Mouse (Mus musculus): Measurements from ENCODE around the gene Scube1. TPM values are rescaled to one million over a fixed set of nuclear protein-coding genes. Genes with fewer than 3 reads are reported as not detected.

Gene Scube1
- polyA plus RNA-seq, 1 experiment from 2014 or later: 18.1 TPM

DNA sequence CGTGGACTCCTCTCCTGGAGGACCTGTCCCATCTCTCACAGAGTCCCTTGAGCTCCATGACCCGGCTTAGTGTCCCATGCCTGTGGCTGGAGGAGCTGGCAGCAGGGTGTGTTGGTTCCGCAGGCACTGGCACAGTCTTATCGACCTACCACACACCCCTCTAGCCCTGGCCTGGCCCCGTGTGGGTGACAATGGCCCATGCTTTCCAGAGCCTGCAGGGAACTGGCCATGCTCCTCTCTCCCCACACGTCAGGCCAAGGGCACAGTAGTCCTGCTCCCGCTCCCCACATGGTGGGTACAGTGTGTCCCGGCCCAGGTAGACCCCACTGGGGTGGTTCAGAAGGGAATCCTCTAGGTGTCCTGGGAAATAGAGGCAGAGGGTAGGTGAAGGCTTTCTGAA lies 118.1 kb downstream of the Scube1 start:
- Histone ChIP-seq H3K9me3 (no peaks in the 10 kb centered on the region), H3K27me3 (no peaks in the 10 kb centered on the region), H3K4me2 (no peak overlapping the region), H3K27ac (replicated peaks) (no peak overlapping the region), H3K4me1 (replicated peaks) (no peaks in the 10 kb centered on the region), H3K36me3 (no peaks in the 10 kb centered on the region), H3K4me3 (no peak overlapping the region), H3K9ac (no peak overlapping the region)
- WGBS: 90% methylated on average over 8 of the region's 8 CpGs
- no peak for ATAC-seq (ENCODE audit: low read depth)

DNA sequence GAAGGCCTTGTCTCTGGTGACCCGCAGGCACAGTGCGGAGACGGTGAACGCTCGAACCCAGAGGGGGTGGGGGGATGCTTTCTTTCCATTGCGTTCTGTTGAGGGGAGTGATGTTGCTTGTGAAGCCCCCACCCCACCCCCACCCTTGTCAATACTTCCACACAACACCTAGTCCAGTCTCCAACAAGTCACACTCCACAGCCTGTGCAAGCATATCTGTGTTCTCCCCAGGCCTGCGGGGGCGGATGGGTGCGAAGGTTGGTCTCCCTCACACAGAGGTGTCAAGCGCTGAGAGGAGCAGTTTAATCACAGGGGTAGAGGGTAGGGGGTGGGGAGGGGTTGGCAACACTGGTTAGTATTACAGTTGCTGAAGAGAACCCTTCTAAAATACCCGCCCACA lies 118.6 kb downstream of the Scube1 start:
- WGBS: 87% methylated on average over 11 of the region's 11 CpGs
- H3K4me2 ChIP-seq: no peak overlapping the region
- no peak overlapping the region for H3K27ac ChIP-seq (replicated peaks)
- H3K4me1 ChIP-seq (replicated peaks): no peaks in the 10 kb centered on the region
- H3K9me3 ChIP-seq: no peaks in the 10 kb centered on the region
- no peak overlapping the region for H3K4me3 ChIP-seq
- H3K36me3 ChIP-seq: no peaks in the 10 kb centered on the region
- ATAC-seq (ENCODE audit: low read depth): no peak
- H3K9ac ChIP-seq: no peak overlapping the region
- no peaks in the 10 kb centered on the region for H3K27me3 ChIP-seq

DNA sequence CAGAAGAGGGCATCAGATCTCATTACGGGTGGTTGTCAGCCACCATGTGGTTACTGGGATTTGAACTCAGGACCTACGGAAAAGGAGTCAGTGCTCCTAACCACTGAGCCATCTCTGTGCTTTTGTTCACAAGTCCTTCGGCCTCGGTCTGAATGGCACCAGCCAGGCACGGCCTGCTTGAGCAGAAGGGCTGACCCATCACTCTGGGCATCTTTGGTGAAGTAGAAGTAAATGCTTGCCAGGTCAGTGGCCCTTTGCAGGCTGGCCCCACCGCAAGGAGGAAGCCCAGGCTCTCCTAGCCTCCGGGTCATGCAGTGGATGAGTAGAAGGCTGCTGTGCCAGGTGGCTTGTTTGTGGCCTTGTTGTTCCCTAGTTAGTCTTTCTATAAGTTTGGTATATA lies 121.4 kb downstream of the Scube1 start:
- H3K4me3 ChIP-seq: no peak overlapping the region
- H3K27me3 ChIP-seq: no peaks in the 10 kb centered on the region
- H3K9ac ChIP-seq: no peak overlapping the region
- H3K4me2 ChIP-seq: no peak overlapping the region
- no peak overlapping the region for H3K27ac ChIP-seq (replicated peaks)
- H3K36me3 ChIP-seq: no peaks in the 10 kb centered on the region
- 96% methylated on average over 7 of the region's 7 CpGs for WGBS
- no peaks in the 10 kb centered on the region for H3K4me1 ChIP-seq (replicated peaks)
- no peak for ATAC-seq (ENCODE audit: low read depth)
- H3K9me3 ChIP-seq: no peaks in the 10 kb centered on the region

DNA sequence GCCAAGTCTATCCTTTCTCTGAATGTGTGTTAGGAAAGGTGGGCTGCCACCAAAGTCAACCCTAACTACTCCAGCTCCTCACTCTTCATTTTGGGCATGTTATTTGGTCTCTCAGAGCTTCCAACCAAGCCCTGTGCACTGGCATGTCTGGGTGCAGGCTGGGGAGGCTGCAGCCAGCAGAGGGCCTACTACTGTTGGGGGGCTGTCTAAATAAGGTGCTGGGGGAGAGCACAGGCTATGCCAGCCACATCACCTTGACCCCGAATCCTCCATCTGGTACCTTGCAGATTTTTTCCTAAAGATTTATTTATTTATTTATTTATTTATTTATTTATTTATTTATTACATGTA lies 121.8 kb downstream of the Scube1 start:
- H3K4me3 ChIP-seq: no peak overlapping the region
- no peak overlapping the region for H3K9ac ChIP-seq
- no peaks in the 10 kb centered on the region for H3K27me3 ChIP-seq
- no peaks in the 10 kb centered on the region for H3K9me3 ChIP-seq
- no peaks in the 10 kb centered on the region for H3K36me3 ChIP-seq
- no peaks in the 10 kb centered on the region for H3K4me1 ChIP-seq (replicated peaks)
- 96% methylated on average over 1 of the region's 1 CpGs for WGBS
- no peak overlapping the region for H3K4me2 ChIP-seq
- no peak overlapping the region for H3K27ac ChIP-seq (replicated peaks)
- ATAC-seq (ENCODE audit: low read depth): no peak

DNA sequence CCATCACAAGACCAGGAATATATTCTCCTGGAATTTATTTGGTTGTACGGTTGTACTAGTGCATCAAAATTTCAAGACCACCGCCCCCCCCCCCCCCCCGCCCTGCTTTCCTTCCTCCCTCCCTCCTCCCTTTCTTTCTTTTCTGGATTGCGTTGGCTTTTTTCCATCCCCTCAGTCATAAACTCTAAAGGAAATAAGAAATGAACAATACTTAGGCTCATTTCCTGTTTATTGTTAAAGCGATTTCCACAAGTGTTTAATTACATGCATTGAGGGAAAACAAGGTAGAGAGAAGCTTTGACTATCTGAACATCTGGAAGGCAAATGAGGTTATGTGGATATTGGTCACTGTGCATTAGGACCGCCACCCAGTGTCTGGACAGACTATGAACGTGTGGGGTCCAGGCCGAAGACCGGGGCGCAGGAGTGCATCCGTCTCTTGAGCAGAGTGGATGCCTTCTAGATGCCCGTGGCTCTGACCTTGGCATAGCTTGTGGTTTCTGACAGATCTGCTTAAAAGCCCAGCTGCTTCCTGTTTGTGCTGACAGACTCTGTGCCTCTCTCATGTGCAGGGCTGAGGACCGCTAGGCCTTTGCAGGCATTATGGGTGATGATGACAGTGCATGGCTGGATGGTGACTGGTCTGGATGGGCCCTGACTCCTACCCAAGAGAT lies 122.3 kb downstream of the Scube1 start:
- 83% methylated on average over 13 of the region's 13 CpGs for WGBS
- Histone ChIP-seq H3K36me3 (no peaks in the 10 kb centered on the region), H3K27ac (replicated peaks) (no peak overlapping the region), H3K9me3 (no peaks in the 10 kb centered on the region), H3K9ac (no peak overlapping the region), H3K4me3 (no peak overlapping the region), H3K27me3 (no peaks in the 10 kb centered on the region), H3K4me2 (no peak overlapping the region), H3K4me1 (replicated peaks) (no peaks in the 10 kb centered on the region)
- ATAC-seq (ENCODE audit: low read depth): no peak

DNA sequence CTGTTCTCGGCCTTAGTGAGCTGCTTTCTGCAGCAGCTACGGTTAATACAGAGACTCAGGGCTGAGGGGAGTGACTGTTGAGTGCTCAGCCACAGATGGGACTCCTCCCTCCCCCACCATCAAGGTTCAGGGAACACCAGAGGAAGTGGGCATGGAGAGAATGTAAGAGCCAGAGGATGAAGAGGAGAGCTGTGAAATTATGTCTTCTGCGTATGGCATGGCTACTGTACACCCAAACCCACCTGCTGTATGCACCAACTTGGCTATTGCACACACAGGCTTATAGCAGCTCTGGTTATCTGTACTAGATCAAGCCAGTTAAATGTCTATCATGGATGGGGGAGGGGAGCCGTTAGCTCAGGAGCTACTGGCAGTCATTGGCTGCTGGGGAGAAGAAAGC lies 123.6 kb downstream of the Scube1 start:
- Histone ChIP-seq H3K9me3 (no peaks in the 10 kb centered on the region), H3K4me1 (replicated peaks) (no peaks in the 10 kb centered on the region), H3K27ac (replicated peaks) (no peak overlapping the region), H3K9ac (no peak overlapping the region), H3K4me2 (no peak overlapping the region), H3K36me3 (no peaks in the 10 kb centered on the region), H3K27me3 (no peaks in the 10 kb centered on the region), H3K4me3 (no peak overlapping the region)
- 75% methylated on average over 4 of the region's 4 CpGs for WGBS
- ATAC-seq (ENCODE audit: low read depth): no peak

DNA sequence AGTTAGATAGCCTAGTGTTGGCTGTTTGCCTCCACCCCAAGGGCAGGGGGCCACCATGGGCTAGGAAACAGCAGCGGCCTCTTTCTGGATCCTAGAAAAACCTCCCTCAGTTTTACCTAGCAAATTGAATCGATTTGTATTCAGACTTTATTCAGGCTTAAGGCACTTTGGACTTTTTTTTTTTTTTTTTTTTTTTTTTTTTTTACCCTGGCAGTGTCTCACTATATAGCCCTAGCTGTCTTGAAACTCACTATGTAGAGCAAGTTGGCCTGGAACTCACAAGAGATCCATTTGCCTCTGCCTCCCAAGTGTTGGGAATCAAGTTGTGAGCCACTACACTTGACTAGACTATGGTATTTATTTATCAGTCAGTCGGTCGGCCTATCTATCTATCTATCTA lies 128.0 kb downstream of the Scube1 start:
- no peaks in the 10 kb centered on the region for H3K36me3 ChIP-seq
- H3K4me3 ChIP-seq: no peak overlapping the region
- H3K27me3 ChIP-seq: no peaks in the 10 kb centered on the region
- H3K4me2 ChIP-seq: no peak overlapping the region
- WGBS: 89% methylated on average over 4 of the region's 4 CpGs
- H3K4me1 ChIP-seq (replicated peaks): peaks cover 34% of the 10 kb centered on the region
- H3K27ac ChIP-seq (replicated peaks): no peak overlapping the region
- no peak for ATAC-seq (ENCODE audit: low read depth)
- H3K9me3 ChIP-seq: no peaks in the 10 kb centered on the region
- no peak overlapping the region for H3K9ac ChIP-seq

DNA sequence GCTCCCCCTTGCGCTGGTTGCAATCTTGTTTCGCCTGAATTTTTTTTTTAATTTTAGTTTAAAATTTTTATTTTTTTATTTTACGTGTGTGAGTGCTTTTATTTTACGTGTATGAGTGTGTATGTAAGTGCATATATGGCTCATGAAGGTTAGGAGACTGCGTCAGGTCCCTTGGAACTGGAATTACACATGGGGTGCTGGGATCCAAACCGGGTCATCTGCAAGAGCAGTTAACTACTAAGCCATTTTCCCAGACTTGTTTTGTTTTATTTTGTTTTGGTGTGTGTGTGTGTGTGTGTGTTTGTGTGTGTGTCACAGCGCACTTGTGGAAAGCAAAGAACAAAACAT lies 129.5 kb downstream of the Scube1 start:
- peak overlapping the region; percentile 62 for H3K27ac ChIP-seq (replicated peaks)
- H3K4me1 ChIP-seq (replicated peaks): peaks cover 34% of the 10 kb centered on the region
- H3K36me3 ChIP-seq: 0 out of 2 replicates have a peak, but pooled peaks cover 7% of the 10 kb centered on the region
- peak overlapping the region; percentile 84 for H3K9ac ChIP-seq
- ATAC-seq (ENCODE audit: low read depth): peak; percentile 48
- H3K27me3 ChIP-seq: no peaks in the 10 kb centered on the region
- 35% methylated on average over 7 of the region's 7 CpGs for WGBS
- H3K4me2 ChIP-seq: peak overlapping the region; percentile 72
- no peaks in the 10 kb centered on the region for H3K9me3 ChIP-seq
- peak overlapping the region; percentile 80 for H3K4me3 ChIP-seq

DNA sequence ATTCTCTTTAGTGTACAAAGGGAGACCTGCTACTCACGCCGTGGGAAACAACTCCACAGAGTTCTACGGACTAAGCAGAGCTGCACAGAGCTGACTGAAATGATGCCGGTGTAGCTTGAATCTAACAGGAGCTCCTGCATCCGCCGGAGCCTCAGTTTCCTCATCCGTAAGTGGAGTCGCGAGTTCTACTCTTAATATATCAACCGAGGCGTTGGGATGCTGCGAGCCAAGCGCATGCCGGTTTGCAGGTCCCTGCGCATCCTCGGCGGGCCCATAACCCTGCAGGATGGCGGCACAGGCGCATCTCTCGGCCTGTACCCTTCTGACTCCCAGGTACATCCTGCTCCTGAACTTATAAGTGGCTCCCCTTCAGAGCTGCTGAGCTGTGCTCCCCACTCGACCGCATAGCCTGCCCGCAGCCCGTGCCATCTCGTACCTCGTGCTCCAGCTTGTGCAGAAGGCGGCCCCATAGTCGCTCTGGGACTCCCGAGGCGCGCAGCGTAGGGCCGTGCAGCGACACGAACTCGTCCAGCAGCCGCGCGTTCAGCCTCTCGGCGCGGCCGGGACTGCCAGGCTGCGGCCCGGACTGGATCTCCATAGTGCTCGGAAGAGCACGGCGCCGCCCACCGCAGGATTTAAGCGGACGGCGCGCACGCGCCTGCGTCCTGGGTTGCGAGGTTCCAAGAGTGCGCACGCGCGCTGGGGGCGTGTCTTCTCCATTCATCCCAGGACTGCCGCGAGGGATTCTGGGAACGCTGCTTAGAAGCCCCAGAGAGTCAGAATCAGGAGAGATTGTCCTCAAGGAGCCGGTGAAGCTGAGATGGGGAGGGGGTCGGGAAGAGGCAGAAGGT lies 130.1 kb downstream of the Scube1 start, which contains the start of gene Ttll12:
Ttll12 (minus strand) TSS at position 645 of the 851 bp plus-strand sequence.
- H3K9ac ChIP-seq: peak within 1 kb of the TSS; percentile 84
- peak within 1 kb of the TSS; percentile 72 for H3K4me2 ChIP-seq
- ATAC-seq (ENCODE audit: low read depth): peak; percentile 95
- H3K9me3 ChIP-seq: no peaks in the 10 kb centered on the region
- H3K4me3 ChIP-seq: peak within 1 kb of the TSS; percentile 80
- H3K27me3 ChIP-seq: no peaks in the 10 kb centered on the region
- H3K36me3 ChIP-seq: 0 out of 2 replicates have a peak, but pooled peaks cover 12% of the 10 kb centered on the region
- under 1% methylated on average over 68 of the region's 68 CpGs for WGBS
- peak within 1 kb of the TSS; percentile 81 for H3K27ac ChIP-seq (replicated peaks)
- H3K4me1 ChIP-seq (replicated peaks): peaks cover 34% of the 10 kb centered on the region

DNA sequence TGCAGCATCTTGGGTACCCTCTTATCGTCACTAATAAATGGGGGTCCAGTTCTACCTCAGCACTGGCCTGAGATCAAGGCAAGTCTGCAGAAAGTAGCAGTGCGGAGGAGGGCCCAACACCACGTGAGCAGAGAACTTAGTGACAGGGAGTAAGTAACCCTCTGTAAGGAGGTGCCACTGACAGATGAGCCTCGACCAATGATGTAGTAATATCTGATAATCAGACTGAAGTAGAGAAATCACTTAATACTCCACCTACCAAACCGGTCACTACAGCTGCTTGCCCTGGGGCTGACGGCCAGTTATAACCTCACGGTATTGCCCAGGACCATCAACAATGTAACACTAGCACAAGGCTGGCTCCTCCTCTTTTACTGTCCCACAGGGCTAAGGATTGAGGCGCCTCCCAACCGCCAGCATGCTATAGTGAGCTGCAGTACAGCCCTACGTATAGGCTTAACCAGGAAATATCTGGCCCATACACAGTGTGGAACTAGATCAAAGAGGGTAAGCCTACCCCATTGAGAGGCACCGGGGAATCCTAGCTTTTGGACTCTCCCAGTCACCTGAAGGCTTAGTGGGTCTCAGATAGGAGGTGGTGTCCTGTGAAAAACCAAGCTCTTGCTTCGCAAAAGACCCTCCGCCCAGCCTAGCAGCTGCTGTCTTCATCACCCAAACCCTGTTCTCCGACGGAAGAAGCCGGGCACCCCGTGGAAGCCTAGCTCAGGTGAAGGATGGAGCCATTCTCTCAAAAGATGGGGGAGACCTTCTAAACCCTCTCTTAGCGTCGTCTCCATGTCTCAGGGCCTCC lies 130.9 kb downstream of the Scube1 start:
- Histone ChIP-seq H3K9ac (peak overlapping the region; percentile 84), H3K27me3 (no peaks in the 10 kb centered on the region), H3K36me3 (0 out of 2 replicates have a peak, but pooled peaks cover 13% of the 10 kb centered on the region), H3K4me1 (replicated peaks) (peaks cover 34% of the 10 kb centered on the region), H3K27ac (replicated peaks) (peak overlapping the region; percentile 81; the same call in 1 of the 2 replicates), H3K4me2 (peak overlapping the region; percentile 72), H3K4me3 (peak overlapping the region; percentile 80), H3K9me3 (no peaks in the 10 kb centered on the region)
- 10% methylated on average over 19 of the region's 19 CpGs for WGBS
- ATAC-seq (ENCODE audit: low read depth): peak; percentile 29

DNA sequence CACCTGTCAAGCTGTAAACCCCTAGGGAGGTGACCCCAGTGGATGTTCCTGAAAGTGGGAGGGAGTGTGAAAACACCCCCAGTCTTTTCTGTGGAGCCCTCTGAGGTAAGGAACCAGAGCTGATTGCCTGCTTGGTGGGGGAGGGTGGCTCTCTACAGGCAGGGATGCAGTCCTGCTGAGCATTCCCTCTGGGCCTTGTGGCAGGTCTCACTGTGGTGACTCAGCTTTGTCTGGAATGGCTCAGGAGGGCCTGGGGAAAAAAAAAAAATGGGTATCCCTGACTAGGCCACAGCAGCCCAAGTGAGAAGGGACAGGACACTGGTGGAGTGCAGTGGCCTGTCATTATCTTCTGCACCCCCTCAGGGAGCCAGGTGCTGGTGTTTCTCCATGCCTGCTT lies 131.6 kb downstream of the Scube1 start:
- H3K9ac ChIP-seq: peak overlapping the region; percentile 84; the same call in 1 of the 2 replicates
- no peak overlapping the region for H3K27ac ChIP-seq (replicated peaks)
- H3K4me2 ChIP-seq: peak overlapping the region; percentile 72
- peaks cover 34% of the 10 kb centered on the region for H3K4me1 ChIP-seq (replicated peaks)
- peaks cover 20% of the 10 kb centered on the region for H3K36me3 ChIP-seq
- peak overlapping the region; percentile 80 for H3K4me3 ChIP-seq
- H3K27me3 ChIP-seq: no peaks in the 10 kb centered on the region
- H3K9me3 ChIP-seq: no peaks in the 10 kb centered on the region
- no peak for ATAC-seq (ENCODE audit: low read depth)
